Mouse (Mus musculus) frontal cortex, postnatal 10 days (tissue): Measurements from ENCODE around the gene Il6ra.
A peak's percentile ranks its signal among the peaks of the same experiment; 100 is the strongest.
"Not testable (repeated sequence)": the region's sequence is repeated elsewhere in the genome, so short reads cannot be mapped to it uniquely, and the experiment has no call there.

Experiments used
- DNase-seq, 2 experiments: peaks; one replicate each; pipeline ENCODE4 v3.0.0; 2022; ENCODE audit warnings: low spot score in 2 of 2, mixed read lengths in 1 of 2

Gene Il6ra

DNA sequence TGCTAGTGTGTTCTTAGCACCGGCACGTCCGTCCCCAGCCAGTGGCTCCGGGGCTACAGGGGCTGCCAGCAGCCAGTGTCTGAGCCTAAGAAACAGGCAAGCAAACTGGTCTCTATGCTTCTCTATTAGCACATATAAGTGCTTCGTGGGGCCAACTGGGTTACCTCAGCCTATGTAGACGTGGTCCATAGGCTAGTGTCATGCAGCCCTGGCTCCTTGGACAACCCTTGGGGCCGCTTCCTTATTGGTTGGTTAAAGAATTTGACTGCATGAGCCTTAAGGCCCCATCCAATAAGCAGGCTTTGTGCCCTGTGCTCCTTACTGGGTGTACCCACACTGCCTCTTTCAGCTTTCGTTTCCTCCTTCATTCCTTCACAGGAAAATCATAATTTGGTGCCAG is 37.2 kb downstream of the Il6ra start:
- DNase-seq = no peak

DNA sequence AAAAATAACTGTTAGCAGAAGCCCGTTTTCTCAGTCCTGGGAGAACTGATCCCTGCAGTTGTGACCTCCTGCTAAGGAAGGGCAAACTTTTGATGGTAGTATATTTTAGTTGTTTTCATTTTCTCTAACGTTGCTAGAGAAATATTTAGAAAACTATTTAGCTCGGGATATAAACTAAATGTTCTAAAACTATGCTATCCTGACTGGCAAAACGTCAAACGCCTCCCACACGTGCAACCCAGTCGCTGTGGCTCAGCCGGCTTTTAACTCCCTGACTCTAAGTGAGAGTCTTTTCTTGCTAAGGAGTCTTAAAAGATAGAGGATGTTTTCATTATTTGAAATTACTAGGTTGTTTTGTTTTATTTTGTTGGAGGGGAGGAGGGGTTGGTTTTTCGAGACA is 38.0 kb downstream of the Il6ra start:
- DNase-seq = no peak

DNA sequence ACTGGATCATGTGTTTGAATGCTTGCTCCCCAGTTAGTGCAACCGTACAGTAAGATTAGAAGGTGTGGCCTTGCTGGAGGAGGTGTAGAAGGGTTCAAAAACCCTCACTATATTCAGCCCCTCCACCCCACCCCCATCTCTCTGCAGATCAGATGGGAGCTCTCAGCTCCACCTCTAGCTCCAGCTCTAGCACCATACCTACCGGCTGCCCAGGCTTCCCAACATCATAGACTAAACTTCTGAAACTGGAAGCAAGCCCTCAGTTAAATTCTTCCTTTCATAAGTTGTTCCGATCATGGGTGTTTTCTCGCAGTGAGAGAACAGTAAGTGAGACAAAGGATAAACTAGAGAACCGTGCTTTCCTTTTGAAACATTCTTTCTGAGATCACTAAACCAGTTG is 38.9 kb downstream of the Il6ra start:
- DNase-seq = no peak

DNA sequence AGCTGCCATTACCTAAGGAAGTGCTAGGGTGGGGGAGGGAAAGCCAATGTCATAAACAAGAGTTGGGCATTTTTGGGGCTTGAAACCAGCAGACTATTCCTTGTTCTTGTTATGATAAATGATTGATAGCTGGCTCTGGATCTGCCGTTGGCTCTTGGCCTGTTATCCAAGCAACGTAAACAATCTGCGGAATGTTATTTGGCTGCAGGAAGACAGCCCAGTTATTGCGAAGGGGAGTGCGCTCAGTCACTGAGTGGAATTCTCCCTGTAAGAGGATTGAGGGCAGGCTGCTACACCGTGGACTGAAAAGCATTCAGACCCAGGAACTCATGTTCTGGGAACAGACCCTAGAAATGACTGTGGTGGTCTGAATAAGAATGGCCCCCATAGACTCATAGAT is 40.3 kb downstream of the Il6ra start:
- no peak for DNase-seq

DNA sequence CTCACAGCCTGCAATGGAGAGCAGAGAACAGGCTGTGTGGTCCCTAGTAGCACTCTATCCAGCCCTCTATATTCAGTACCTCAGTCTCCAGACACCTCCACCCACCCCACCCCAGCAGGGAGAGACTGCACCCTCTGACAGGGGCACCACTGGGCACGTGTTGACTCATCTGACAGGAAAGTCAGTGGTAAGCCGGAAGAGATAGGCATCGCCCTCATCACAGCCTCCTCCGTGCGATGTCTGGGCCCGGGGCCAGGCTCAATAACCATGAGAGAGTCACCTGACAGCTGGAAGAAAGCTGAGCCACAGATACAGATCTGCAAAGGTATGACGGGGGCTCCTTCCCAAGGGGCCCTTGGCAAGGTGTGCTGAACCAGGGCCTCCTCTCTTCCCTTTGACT is 40.8 kb downstream of the Il6ra start:
- DNase-seq = no peak

DNA sequence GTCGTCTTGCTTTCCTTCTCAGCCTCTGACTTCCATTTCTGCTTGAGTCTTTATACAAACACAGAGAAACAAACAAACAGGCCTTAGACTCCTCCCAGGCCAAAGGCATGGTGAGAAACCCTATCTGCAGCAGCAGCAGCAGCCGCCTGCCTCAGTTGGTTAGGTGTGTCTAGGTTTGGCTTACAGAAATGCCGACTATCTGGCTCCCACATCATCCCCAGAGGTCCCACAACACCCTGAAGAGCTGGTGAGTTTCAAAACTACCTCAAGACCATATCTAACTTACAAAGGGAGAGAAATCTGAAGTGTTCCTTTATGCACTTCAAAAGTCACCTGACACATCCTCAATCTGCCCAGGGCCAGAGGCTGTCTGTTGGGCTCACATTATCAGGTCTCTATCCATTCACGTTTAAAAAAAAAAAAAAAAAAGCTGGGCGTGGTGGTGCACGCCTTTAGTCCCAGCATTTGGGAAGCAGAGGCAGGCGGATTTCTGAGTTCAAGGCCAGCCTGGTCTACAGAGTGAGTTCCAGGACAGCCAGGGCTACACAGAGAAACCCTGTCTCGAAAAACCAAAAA is 41.6 kb downstream of the Il6ra start:
- DNase-seq = no peak

DNA sequence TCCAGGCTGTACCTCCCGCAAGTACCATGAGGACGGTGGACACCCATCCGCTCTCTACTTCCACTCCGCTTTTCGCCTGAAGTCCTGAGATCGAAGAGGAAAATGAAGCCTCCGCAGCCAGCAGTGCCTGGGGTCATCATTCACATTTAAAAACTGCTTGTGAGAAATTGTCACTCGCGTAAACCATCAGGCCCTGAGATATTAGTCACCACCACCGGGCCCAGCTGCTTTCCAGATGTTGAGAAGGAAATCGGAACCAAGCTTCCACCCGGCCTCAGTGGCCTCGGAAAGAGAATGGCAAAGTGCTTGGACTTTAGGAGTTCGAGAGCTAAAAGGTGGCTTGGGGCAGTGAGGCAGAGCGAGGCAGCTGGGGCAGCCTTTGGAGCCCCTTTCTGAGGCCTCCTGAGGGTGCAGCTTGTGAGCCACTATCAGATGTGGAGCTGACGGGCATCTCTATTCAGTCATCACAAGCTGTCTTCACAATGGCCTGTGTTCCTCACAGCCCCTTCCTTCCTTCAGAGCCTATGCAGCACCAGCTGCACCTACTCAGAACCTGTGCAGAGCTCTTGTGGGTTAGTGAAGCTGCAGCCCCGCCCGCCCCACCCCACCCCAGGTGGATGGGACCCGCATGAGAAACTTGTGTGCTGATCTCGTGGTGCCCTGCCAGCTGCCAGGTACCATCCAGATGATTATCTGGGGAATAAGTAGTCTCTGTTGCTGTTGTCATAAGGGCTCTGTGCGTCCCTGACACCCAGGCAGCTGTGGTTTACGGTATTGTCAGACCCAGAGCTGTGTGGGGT is 42.3 kb downstream of the Il6ra start:
- no peak for DNase-seq

DNA sequence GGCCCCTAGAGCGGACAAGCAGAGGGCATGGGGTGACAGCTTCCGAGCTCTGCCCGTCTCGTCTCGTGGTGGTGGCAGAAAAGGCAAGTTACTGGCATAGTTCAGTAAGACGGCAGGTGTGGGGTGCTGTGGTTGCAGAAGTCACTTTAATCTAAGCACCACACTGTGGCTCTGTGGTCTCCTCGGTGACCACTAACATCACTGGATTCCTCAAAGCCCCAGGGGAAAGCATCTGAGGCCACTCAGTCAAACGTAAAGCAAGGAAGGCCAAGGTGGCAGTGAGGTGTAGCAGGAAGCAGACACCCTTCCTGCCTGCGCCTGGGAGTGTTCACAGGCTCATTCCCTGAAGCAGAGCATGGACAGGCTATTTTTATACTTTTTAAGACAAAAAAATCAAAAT is 43.4 kb downstream of the Il6ra start:
- no peak for DNase-seq

DNA sequence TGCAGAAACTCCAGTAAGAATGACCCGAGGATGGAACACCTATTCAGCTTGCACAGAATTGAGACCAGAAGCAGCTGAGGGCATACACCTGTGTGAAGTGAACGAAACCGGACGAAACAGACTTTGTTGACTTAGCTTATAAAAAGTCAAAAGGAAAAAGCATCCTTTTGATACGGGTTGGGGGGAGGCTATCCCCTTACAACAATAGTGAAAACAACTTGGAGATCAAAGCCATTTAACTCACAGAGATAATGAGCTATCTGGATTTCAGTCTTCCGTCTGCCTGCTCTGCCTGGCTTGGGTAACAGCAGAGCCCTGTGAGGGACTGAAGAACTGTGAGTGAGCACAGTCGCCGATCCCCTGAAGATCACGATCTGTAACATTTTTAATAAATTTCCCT is 44.0 kb downstream of the Il6ra start:
- no peak for DNase-seq

DNA sequence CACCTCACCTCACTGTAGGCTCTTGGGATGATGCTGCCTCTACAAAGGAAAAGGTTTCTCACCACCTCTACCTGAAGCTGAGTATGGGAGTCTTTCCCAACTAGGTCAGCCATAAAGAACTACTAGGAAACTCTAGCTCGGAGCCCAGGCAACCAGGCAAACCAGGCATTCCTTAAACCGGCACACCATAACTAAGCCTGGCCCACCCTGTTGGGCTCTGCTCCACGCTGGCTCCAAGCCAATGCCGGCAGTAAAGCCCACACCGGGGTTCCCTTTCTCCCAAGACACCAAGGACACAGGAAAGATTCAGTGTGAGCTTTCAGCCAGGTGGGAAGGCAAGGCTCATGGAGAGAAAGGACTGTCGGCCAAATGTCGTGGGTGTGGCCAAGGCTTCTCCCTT is 44.6 kb downstream of the Il6ra start:
- DNase-seq = no peak

DNA sequence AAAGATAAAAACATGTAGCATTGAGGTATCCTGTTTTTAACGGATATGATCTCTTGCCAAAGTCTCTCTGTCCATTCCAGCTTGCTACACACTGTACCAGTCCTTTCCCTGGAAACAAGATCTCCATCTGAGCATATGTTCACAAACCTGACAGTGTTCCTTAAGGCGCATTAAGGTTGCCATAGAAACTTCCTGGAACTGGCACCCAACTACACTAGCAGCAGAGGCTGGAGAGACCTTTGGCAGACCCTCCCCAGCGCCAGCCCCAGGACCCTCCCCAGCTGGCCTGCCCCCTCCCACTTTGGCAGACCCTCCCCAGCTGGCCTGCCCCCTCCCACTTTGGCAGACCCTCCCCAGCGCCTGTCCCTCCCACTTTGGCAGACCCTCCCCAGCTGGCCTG is 45.3 kb downstream of the Il6ra start:
- no peak for DNase-seq

DNA sequence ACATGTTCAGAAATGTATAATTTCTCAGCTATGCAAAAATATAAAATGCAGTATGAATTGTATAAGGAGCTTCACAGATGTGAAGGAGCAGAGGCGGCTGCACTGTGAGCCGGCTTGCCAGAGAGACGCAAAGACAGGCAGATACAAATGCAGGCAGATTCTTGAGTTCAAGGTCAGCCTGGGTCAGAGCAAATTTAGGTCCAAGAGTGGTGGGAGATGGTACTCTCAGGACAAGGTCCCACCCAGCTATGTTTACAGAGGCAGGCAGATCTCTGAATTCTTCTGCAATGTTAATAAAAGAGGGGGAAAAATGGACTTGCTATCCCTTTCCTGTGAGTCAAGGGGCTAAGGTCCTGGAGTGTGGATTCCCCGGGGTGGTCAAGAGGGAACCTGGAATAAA is 47.2 kb downstream of the Il6ra start:
- DNase-seq = no peak

DNA sequence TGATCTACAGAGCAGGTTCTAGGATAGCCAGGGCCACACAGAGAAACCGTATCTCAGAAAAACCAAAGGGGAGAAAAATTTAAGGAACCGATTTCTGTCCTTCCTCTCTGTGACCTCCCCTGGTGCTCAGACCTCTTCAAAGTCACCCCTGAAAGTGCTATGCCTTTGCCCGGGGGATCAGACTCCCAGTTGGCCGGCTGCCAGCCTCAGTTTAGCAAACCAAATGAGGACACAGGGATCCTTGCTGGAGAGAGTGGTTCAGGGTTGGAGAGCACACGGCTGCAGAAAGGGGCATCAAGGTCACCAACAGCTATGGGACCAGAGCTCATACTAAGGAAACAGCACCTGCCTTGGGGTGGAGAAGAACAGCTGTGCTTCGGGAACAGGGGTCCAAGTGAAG is 48.0 kb downstream of the Il6ra start:
- no peak for DNase-seq

DNA sequence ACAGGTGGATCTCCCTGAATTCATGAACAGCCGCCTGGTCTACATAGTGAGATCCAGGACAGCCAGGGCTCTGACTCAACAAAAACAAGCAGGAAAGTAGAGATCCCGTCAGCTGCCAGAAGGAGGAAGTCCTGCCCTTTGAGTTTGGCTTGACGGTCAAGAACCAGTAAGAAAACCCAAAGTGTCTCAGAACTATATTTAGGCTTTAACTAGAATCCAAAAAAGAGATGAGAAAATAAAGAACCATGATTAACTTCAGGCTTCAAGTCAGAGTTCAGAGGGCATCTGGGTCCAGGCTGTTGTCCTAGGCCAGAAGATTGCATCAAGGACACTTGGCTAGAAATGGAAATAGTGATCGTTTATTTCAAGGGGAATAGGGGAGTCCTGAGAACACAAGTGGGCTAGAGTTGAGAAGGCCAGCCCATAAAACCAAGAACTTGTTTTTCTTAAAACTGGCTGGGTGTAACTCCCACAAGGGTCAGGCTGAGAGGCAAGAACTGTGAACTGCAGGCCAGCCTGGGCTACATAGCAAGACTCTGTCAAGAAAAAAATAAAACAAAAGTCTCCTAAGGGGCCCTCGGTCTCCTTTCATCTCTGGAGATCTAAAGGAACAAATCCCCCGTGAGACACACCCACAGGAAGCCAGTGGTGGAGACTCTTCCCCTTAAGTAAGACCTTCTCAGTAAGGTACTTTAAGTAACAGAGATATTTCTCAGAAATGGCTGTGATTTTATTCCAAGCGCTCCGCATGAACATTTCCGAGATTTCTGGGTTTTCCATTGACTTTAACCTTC is 49.1 kb downstream of the Il6ra start:
- DNase-seq = no peak

DNA sequence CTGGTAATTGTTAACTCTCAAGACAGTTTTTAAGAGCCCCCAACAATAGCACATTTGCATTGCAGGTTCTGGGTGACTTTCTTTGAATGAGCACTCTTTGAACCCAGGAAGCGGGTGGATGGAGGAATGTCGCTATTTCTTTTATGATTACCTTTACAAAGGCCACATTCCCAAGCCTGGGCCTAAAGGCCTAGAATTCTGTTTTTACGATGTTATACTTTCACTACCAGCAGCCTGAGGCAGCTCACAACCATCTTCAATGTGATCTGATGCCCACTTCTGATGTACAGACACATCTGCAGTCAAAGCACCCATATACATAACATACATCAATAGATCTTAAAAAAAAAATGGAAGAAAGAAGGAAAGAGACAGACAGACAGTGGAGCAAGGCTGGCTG is 49.7 kb downstream of the Il6ra start:
- not testable (repeated sequence) for DNase-seq

DNA sequence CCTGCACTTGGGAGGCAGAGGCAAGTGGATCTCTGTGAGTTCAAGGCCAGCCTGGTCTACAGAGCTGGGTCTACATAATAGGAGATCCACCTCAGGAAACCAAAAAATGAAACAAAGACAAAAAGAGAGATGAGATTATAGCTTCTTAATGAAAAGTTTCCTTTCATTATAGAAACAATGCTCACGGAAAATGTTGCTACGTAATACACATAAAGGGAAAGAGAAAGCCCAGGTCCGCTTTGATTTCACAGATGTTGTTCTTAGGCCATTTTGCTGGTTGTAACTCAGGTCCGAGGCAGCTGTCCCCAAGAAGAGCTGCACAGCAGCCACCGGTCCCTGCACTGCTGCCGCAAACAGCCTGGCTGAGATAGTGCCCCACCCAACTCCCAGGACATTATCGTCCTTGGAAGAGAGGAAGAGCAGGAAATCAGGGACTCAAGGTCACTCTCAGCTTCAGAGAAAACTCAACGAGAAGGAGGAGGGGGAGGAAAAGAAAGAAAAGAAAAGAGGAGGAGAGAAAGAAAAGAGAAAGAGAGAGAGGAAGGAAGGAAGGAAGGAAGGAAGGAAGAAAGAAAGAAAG is 50.7 kb downstream of the Il6ra start:
- DNase-seq = no peak

DNA sequence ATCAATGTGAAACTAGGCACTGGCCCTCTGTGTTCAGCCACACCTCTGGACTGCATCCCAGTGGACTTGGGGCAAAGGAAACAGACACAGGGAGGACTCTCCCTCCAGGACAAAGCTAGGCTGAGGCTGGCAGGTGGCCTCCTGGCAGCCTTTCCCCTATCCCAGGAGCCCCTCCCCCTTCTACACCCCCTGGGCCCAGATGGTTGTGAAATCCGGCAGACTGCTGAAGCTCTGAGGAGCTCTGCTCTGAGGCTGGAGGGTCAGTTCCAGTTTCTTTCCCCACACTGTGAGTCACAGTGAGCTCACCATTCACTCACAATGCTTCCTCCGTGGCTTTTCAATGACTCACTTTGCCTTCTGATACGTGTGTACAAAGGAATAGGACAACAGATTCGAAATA is 51.9 kb downstream of the Il6ra start:
- peak in 1 of 2 experiments; percentile 33 for DNase-seq

DNA sequence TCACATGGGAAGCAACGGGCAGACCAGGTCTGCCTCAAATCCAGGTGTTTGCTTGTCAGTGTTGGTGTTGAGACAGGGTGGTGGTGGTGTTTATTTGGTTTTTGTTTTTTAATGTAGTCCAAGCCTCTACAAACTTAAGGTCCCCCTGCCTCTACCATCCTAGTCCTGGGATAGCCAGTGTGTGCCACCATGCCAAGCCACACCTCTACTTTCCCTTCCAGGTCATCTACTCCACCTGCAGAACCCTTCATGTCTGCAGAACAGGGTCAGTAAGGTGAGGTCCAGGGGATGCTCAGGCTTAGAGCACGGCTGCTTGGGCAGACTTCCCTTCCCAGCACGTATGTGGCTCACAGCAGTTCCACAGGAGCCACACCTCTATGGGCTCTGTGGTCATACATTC is 52.7 kb downstream of the Il6ra start:
- DNase-seq = no peak

DNA sequence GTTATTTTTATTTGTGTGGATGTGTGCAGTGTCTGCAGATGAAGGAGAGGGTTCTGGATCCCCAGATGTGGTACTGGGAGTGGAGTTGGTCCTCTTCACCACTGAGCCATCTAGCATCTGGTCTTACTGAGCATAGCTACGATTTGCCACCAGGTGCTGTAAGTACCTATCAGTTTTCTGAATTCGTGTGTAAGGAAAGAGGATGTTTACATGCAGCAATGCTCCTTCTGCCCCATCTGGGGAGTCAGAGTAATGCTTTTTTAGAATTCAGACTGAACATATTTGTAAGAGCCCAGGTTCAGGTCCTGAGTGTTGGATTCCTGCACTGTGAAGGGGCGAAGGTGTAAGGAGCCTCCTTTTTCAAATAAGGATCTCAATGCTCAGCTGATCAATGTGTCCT is 53.1 kb downstream of the Il6ra start:
- DNase-seq = no peak

DNA sequence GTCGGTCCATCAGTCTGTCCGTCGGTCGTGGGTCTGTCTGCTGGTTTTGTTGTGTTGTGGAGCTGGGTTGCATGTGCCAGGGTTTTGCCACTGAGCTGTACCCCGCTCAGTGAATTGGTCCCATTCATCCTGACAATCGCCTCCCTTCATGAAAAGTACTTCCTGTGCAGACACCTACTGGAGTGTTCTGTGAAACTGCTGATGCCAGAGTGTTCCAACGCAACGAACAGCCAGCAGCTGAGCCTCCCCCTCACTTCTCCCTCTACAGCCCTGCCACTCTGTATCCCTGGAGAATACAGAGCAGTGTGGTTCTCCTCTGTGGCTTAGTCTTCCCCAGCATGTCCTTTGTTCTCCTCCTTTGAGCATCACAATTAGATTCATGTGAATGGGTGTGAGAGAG is 54.1 kb downstream of the Il6ra start:
- peak; percentile 42 to 79 for DNase-seq

DNA sequence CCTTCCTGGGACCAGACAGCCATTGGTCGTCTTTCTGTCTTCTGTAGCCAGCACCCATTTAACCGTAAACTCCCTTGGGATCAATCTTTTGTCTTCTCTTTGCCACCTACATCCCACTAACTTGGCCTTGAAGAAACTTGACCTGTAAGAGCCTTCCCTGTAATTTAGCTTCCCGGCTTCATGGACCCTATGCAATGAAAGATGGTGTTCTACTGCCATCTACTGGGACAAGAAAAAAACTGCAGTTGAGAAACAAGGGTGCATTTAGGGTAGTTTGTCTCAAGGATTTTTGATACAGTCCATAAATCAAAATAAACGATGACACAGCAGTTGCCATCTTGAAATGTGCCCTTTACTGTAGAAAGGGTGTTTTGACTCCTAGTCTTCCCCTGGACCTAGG is 54.9 kb downstream of the Il6ra start:
- no peak for DNase-seq

DNA sequence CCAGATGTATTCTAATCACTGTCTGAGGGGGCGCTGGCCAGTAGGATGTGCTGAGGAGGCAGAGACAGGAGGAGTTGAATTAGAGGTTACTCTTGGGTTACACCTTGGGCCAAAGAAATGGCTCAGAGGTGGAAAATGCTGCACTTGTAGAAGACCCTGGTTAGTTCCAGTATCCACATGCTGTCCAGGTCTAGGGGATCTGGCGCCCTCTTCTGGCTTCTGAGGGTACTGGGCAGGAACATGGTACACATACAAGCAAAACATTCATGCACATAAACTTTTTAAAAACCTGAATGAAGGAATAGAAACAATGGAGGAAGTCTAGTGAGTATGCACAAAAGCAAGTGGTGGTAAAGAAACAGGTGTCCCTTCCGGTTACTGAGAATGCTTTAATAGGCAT is 55.6 kb downstream of the Il6ra start:
- DNase-seq = no peak

DNA sequence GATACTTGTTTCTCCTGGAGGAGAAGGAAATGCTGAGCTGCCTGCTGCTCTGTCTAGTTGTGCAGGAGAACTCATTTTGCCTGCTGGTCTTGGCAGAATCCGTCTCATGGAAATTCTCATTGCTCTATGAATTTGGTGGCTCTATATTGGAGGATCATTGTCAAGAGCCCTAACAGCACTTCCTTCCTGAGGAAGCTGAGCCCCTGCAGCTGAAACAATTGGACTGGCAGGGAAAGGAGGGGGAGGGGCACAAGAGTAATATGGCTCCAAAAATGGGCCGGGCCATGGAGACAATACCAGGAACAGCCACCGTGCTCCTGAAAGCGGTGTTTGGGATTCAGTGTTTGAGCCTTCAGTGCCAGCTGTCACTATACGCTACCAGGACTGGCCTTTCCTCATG is 59.2 kb downstream of the Il6ra start:
- DNase-seq = no peak
